In genomic region chr6:49046976-49047375, GRCm38 (mm10) we compare ENCODE assay signal across 21 mouse cellular contexts. TPM values are rescaled to one million over a fixed set of nuclear protein-coding genes. Genes with fewer than 3 reads are reported as not detected.
"Had no signal": no experiment of that assay in that cellular context is flagged by ENCODE, and none has a peak within 500 bp of the region (broad histone marks: within the 10 kb centered on the region; RNA-seq: fewer than 3 reads in every experiment).

No protein-coding gene starts in this region.

- H3K9ac ChIP-seq: liver, embryonic 14.5 days; lung, embryonic 14.5 days; midbrain, embryonic 12.5 days; neural tube, embryonic 13.5 days; neural tube, embryonic 15.5 days; stomach, embryonic 15.5 days had no signal

- H3K4me1 ChIP-seq: midbrain, embryonic 12.5 days; neural tube, embryonic 13.5 days; neural tube, embryonic 15.5 days; stomach, embryonic 15.5 days had no signal

- H3K4me3 ChIP-seq: midbrain, embryonic 10.5 days; midbrain, embryonic 12.5 days; myocyte; neural tube, embryonic 13.5 days; neural tube, embryonic 15.5 days; stomach, embryonic 15.5 days had no signal

- ATAC-seq: midbrain, embryonic 16.5 days had no signal

- H3K27ac ChIP-seq: liver, embryonic 14.5 days; midbrain, embryonic 10.5 days; midbrain, embryonic 12.5 days; neural tube, embryonic 13.5 days; neural tube, embryonic 15.5 days; stomach, embryonic 15.5 days; stomach, postnatal 0 days had no signal

- H3K9me3 ChIP-seq: midbrain, embryonic 10.5 days; midbrain, embryonic 12.5 days; neural tube, embryonic 13.5 days; neural tube, embryonic 15.5 days; stomach, embryonic 15.5 days had no signal

- DNase-seq: lung, adult 18-20 months; lung, embryonic 14.5 days; lung, postnatal 10 days; lung, postnatal 4 days; midbrain, embryonic 14.5 days; retina, postnatal 1 day; right cerebral cortex, adult 18-20 months; right cerebral cortex, postnatal 25 days; right cerebral cortex, postnatal 4 days; thymus, postnatal 14 days; thymus, postnatal 36 days had no signal

- H3K4me2 ChIP-seq: lung, embryonic 14.5 days; midbrain, embryonic 12.5 days; neural tube, embryonic 13.5 days; neural tube, embryonic 15.5 days; stomach, embryonic 15.5 days had no signal

- H3K27me3 ChIP-seq: neural tube, embryonic 13.5 days; neural tube, embryonic 15.5 days; stomach, embryonic 15.5 days had no signal

- H3K36me3 ChIP-seq: midbrain, embryonic 10.5 days; midbrain, embryonic 12.5 days; neural tube, embryonic 13.5 days; neural tube, embryonic 15.5 days; stomach, embryonic 15.5 days had no signal

RNA-seq across cellular contexts. Expression of gene Gpnmb, which starts 10.6 kb away (rescaled TPM):
- total RNA-seq: megakaryocyte-erythroid progenitor cell, adult 5-6 weeks had no signal
